Mouse (Mus musculus): ENCODE results near the gene Msi1. TPM values are rescaled to one million over a fixed set of nuclear protein-coding genes. Genes with fewer than 3 reads are reported as not detected.
"Not testable (repeated sequence)": the region's sequence is repeated elsewhere in the genome, so short reads cannot be mapped to it uniquely, and the experiment has no call there.

The Msi1 gene
- polyA plus RNA-seq, 1 experiment from 2014 or later = 222 TPM

- DNase-seq (ENCODE audit: low spot score) = peak; percentile 98
- peaks cover 99% of the 10 kb centered on the region for H3K4me1 ChIP-seq (replicated peaks)
- no peaks in the 10 kb centered on the region for H3K27me3 ChIP-seq (ENCODE audit: insufficient read depth, poor library complexity, severe bottlenecking)
- peak overlapping the region; percentile 100 for H3K4me3 ChIP-seq
- peak overlapping the region; percentile 100 for H3K27ac ChIP-seq
- no peaks in the 10 kb centered on the region for H3K9me3 ChIP-seq
- peaks cover 93% of the 10 kb centered on the region for H3K36me3 ChIP-seq
- under 1% methylated on average over 41 of the region's 43 CpGs for WGBS
Observed at GRCm38 (mm10) chr5:115436421-115437124, 7.2 kb downstream of the Msi1 start.

GRCm38 (mm10) chr5:115437242-115437944 lies 8.0 kb downstream of the Msi1 start:
- peak overlapping the region; percentile 100 for H3K4me3 ChIP-seq
- H3K9me3 ChIP-seq = no peaks in the 10 kb centered on the region
- WGBS = 37% methylated on average over 7 of the region's 7 CpGs
- H3K36me3 ChIP-seq = peaks cover 93% of the 10 kb centered on the region
- no peaks in the 10 kb centered on the region for H3K27me3 ChIP-seq (ENCODE audit: insufficient read depth, poor library complexity, severe bottlenecking)
- peaks cover 92% of the 10 kb centered on the region for H3K4me1 ChIP-seq (replicated peaks)
- DNase-seq (ENCODE audit: low spot score) = no peak
- H3K27ac ChIP-seq = peak overlapping the region; percentile 100

- H3K4me3 ChIP-seq = peak overlapping the region; percentile 100
- WGBS = 0% methylated on average over 2 of the region's 2 CpGs
- DNase-seq (ENCODE audit: low spot score) = peak; percentile 72
- peaks cover 87% of the 10 kb centered on the region for H3K4me1 ChIP-seq (replicated peaks)
- peaks cover 93% of the 10 kb centered on the region for H3K36me3 ChIP-seq
- peak overlapping the region; percentile 100 for H3K27ac ChIP-seq
- H3K9me3 ChIP-seq = no peaks in the 10 kb centered on the region
- no peaks in the 10 kb centered on the region for H3K27me3 ChIP-seq (ENCODE audit: insufficient read depth, poor library complexity, severe bottlenecking)
Observed at GRCm38 (mm10) chr5:115437945-115438315, 8.5 kb downstream of the Msi1 start.

- peak; percentile 58 for DNase-seq (ENCODE audit: low spot score)
- H3K27ac ChIP-seq = peak overlapping the region; percentile 100
- no peaks in the 10 kb centered on the region for H3K9me3 ChIP-seq
- H3K27me3 ChIP-seq (ENCODE audit: insufficient read depth, poor library complexity, severe bottlenecking) = no peaks in the 10 kb centered on the region
- WGBS = 25% methylated on average over 7 of the region's 7 CpGs
- H3K4me1 ChIP-seq (replicated peaks) = peaks cover 80% of the 10 kb centered on the region
- H3K36me3 ChIP-seq = peaks cover 93% of the 10 kb centered on the region
- H3K4me3 ChIP-seq = peak overlapping the region; percentile 100
Observed at GRCm38 (mm10) chr5:115438667-115439066, 9.3 kb downstream of the Msi1 start.

- H3K27ac ChIP-seq = peak overlapping the region; percentile 54
- H3K9me3 ChIP-seq = no peaks in the 10 kb centered on the region
- WGBS = 46% methylated on average over 14 of the region's 14 CpGs
- DNase-seq (ENCODE audit: low spot score) = peak; percentile 85
- peaks cover 66% of the 10 kb centered on the region for H3K4me1 ChIP-seq (replicated peaks)
- H3K36me3 ChIP-seq = peaks cover 96% of the 10 kb centered on the region
- H3K27me3 ChIP-seq (ENCODE audit: insufficient read depth, poor library complexity, severe bottlenecking) = no peaks in the 10 kb centered on the region
- H3K4me3 ChIP-seq = peak overlapping the region; percentile 3; the same call in 1 of the 2 replicates
Observed at GRCm38 (mm10) chr5:115441205-115441849, 11.9 kb downstream of the Msi1 start.

DNA sequence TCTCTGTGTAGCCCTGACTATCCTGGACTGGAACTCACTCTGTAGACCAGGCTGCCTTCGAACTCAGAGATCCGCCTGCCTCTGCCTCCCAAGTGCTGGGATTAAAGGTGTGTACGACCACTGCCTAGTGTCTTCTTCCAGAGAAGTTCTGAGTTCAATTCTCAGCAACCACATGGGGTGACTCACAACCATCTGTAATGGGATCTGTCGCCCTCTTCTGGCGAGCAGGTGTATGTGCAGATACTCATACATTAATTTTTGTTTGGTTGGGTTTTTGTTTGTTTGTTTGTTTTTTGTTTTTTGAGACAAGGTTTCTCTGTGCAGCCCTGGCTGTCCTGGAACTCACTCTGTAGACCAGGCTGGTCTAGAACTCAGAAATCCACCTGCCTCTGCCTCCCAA lies 13.3 kb downstream of the Msi1 start:
- not testable (repeated sequence) for H3K27ac ChIP-seq; H3K9me3 ChIP-seq; H3K27me3 ChIP-seq (ENCODE audit: insufficient read depth, poor library complexity, severe bottlenecking); DNase-seq (ENCODE audit: low spot score); H3K4me3 ChIP-seq
- WGBS = 71% methylated on average over 5 of the region's 5 CpGs
- peaks cover 100% of the 10 kb centered on the region for H3K36me3 ChIP-seq
- peaks cover 58% of the 10 kb centered on the region for H3K4me1 ChIP-seq (replicated peaks)

GRCm38 (mm10) chr5:115444130-115444529 lies 14.7 kb downstream of the Msi1 start:
- no peaks in the 10 kb centered on the region for H3K27me3 ChIP-seq (ENCODE audit: insufficient read depth, poor library complexity, severe bottlenecking)
- H3K36me3 ChIP-seq = peaks cover 100% of the 10 kb centered on the region
- H3K27ac ChIP-seq = no peak overlapping the region
- H3K9me3 ChIP-seq = no peaks in the 10 kb centered on the region
- no peak for DNase-seq (ENCODE audit: low spot score)
- peaks cover 43% of the 10 kb centered on the region for H3K4me1 ChIP-seq (replicated peaks)
- WGBS = 85% methylated on average over 11 of the region's 11 CpGs
- no peak overlapping the region for H3K4me3 ChIP-seq

GRCm38 (mm10) chr5:115447108-115447507 lies 17.7 kb downstream of the Msi1 start:
- H3K4me3 ChIP-seq = no peak overlapping the region
- H3K4me1 ChIP-seq (replicated peaks) = peaks cover 22% of the 10 kb centered on the region
- no peak overlapping the region for H3K27ac ChIP-seq
- H3K36me3 ChIP-seq = peaks cover 100% of the 10 kb centered on the region
- no peaks in the 10 kb centered on the region for H3K27me3 ChIP-seq (ENCODE audit: insufficient read depth, poor library complexity, severe bottlenecking)
- no peaks in the 10 kb centered on the region for H3K9me3 ChIP-seq
- 87% methylated on average over 17 of the region's 17 CpGs for WGBS
- no peak for DNase-seq (ENCODE audit: low spot score)

DNA sequence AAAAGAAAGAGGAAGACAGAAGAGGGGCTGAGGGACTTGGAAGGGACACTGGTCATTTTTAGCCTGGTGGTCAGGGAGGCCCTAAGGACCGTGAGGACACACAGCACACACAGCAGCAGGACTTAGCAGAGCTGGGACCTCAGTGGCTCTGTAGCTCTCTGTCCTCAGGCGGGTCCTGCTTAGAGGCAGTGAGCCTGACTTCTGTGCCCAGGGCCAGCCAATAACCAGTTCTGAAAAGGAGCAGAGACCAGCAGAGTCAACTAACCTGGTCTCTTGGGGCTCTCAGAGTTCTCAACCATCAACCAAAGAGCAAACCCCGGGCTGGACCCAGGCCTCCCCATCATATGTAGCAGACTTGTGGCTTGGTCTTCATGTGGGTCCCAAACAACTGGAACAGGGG lies 19.8 kb downstream of the Msi1 start:
- no peak overlapping the region for H3K27ac ChIP-seq
- DNase-seq (ENCODE audit: low spot score) = no peak
- WGBS = 90% methylated on average over 3 of the region's 3 CpGs
- H3K4me3 ChIP-seq = no peak overlapping the region
- H3K4me1 ChIP-seq (replicated peaks) = peaks cover 27% of the 10 kb centered on the region
- H3K27me3 ChIP-seq (ENCODE audit: insufficient read depth, poor library complexity, severe bottlenecking) = no peaks in the 10 kb centered on the region
- H3K9me3 ChIP-seq = no peaks in the 10 kb centered on the region
- peaks cover 100% of the 10 kb centered on the region for H3K36me3 ChIP-seq

- no peaks in the 10 kb centered on the region for H3K27me3 ChIP-seq (ENCODE audit: insufficient read depth, poor library complexity, severe bottlenecking)
- DNase-seq (ENCODE audit: low spot score) = no peak
- peak overlapping the region; percentile 16; the same call in 1 of the 2 replicates for H3K4me3 ChIP-seq
- H3K27ac ChIP-seq = peak overlapping the region; percentile 43; the same call in 1 of the 2 replicates
- peaks cover 25% of the 10 kb centered on the region for H3K4me1 ChIP-seq (replicated peaks)
- 93% methylated on average over 27 of the region's 27 CpGs for WGBS
- H3K9me3 ChIP-seq = no peaks in the 10 kb centered on the region
- H3K36me3 ChIP-seq = peaks cover 94% of the 10 kb centered on the region
Observed at GRCm38 (mm10) chr5:115450410-115451317, 21.3 kb downstream of the Msi1 start.

DNA sequence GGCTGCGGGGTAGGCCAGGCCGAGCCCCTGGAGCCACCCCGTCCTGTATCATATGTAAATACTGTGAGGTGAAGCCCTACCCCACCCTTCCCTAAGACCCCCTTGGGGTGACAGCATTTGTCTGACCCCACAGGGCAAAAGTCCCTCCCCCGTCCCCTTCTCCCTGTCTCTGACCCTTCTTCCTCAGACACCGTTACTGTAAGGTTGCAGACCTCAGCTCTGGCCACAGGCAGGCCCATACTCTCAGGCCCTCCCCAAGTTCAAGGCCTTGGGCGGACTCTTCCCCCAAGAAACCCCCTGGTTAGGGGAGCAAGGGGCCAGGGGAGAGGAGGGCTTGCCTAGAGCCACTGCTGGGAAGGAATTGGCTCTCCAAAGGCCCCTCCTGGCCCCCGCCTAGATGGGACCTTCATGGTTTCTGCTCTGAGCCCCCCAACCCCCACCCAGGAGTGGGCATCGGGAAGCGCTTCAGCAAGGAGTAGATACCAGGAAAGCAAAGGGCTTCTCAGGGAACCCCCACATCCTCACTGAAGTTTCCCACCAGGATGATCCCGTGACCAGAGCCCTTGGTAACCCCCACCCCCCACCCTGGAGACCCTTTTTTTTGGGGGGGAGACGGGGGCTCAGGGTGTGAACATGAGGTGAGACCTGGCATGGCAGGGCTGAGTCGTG lies 25.2 kb downstream of the Msi1 start:
- Histone ChIP-seq H3K27ac (peak overlapping the region; percentile 40; the same call in 1 of the 2 replicates), H3K36me3 (peaks cover 55% of the 10 kb centered on the region), H3K9me3 (no peaks in the 10 kb centered on the region), H3K27me3 (ENCODE audit: insufficient read depth, poor library complexity, severe bottlenecking) (no peaks in the 10 kb centered on the region), H3K4me3 (no peak overlapping the region), H3K4me1 (replicated peaks) (peaks cover 16% of the 10 kb centered on the region)
- WGBS = 84% methylated on average over 12 of the region's 12 CpGs
- no peak for DNase-seq (ENCODE audit: low spot score)

GRCm38 (mm10) chr5:115455838-115456237 lies 26.4 kb downstream of the Msi1 start:
- no peak overlapping the region for H3K27ac ChIP-seq
- no peak overlapping the region for H3K4me3 ChIP-seq
- no peaks in the 10 kb centered on the region for H3K9me3 ChIP-seq
- H3K4me1 ChIP-seq (replicated peaks) = peaks cover 14% of the 10 kb centered on the region; the same call in 1 of the 2 replicates
- H3K36me3 ChIP-seq = peaks cover 42% of the 10 kb centered on the region
- 81% methylated on average over 7 of the region's 7 CpGs for WGBS
- no peak for DNase-seq (ENCODE audit: low spot score)
- no peaks in the 10 kb centered on the region for H3K27me3 ChIP-seq (ENCODE audit: insufficient read depth, poor library complexity, severe bottlenecking)
